Mouse (Mus musculus) brain, embryonic 14.5 days (tissue): ENCODE measurements around the gene Cldn9.

ENCODE experiments used
- CTCF ChIP-seq: fragments of 200-500 bp; IDR thresholded peaks from 2 replicates; pipeline ENCODE4 v1.5.1; 2012; ENCODE audit warnings: inconsistent platforms, mild to moderate bottlenecking, moderate library complexity, borderline replicate concordance; ENCODE audit not compliant: insufficient read depth, insufficient read length; ENCODE audit errors: extremely low read depth
- POLR2A ChIP-seq: fragments of 200-500 bp; IDR thresholded peaks from 2 replicates; pipeline ENCODE4 v1.6.1; 2012; ENCODE audit warnings: mild to moderate bottlenecking, inconsistent platforms, borderline replicate concordance; ENCODE audit not compliant: poor library complexity, insufficient read depth, insufficient read length, severe bottlenecking; ENCODE audit errors: extremely low read depth

DNA sequence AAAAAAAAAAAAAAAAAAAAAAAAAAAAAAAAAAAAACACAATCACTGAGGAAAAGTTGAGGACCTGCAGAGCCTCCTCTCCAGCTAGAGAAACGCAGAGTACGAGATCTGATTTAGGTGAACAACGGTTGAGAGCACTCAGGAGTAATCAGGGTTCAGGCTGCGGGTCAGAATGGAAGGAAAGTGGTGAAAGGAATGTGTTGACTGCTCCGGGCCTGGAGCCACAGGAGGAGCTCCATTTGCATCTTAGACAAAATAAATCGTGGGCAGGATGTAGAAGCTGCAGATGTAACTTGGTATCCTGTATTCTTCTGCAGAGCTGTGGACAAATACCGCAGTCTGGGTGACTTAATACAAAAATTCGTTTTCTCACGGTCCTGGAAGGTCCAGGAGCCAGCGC, 37.9 kb downstream of the Cldn9 start:
- TF ChIP-seq CTCF = no peak
- TF ChIP-seq POLR2A = no peak
